Mouse (Mus musculus) C2C12 (cell line): Measurements from ENCODE around the gene Lfng. TPM values are rescaled to one million over a fixed set of nuclear protein-coding genes. Genes with fewer than 3 reads are reported as not detected.

ENCODE experiments used
- H3K27me3 ChIP-seq: one replicate; pipeline ENCODE4 v1.6.1; 2011; ENCODE audit not compliant: control insufficient read depth, insufficient read depth, insufficient read length
- H3K36me3 ChIP-seq: one replicate; pipeline ENCODE4 v1.6.1; 2011; ENCODE audit not compliant: control insufficient read depth, insufficient read depth
- H3K4me3 ChIP-seq: one replicate; pipeline ENCODE4 v1.5.1; 2011; ENCODE audit warnings: mild to moderate bottlenecking, control low read depth; ENCODE audit not compliant: poor library complexity, insufficient read depth, severe bottlenecking
- H3K79me2 ChIP-seq: one replicate; pipeline ENCODE4 v1.6.1; 2011; ENCODE audit not compliant: control insufficient read depth, insufficient read depth
- H3K79me3 ChIP-seq: one replicate; pipeline ENCODE4 v1.6.1; 2011; ENCODE audit warnings: low read depth, control low read depth
- H3ac ChIP-seq: one replicate; pipeline ENCODE3; 2011; ENCODE audit warnings: low read depth; ENCODE audit not compliant: control insufficient read depth, insufficient read length
- CEBPB ChIP-seq: IDR thresholded peaks from one replicate; pipeline ENCODE4 v1.6.1; 2011; ENCODE audit warnings: low read depth, mild to moderate bottlenecking, control low read depth, moderate library complexity
- CTCF ChIP-seq: IDR thresholded peaks from one replicate; pipeline ENCODE4 v1.5.1; 2011; ENCODE audit not compliant: control insufficient read depth, insufficient read depth, insufficient read length
- FOSL1 ChIP-seq: IDR thresholded peaks from one replicate; pipeline ENCODE4 v1.8.0; 2011; ENCODE audit warnings: mild to moderate bottlenecking, low read length; ENCODE audit not compliant: poor library complexity, insufficient read depth, severe bottlenecking
- MAX ChIP-seq: IDR thresholded peaks from one replicate; pipeline ENCODE4 v1.6.1; 2011; ENCODE audit warnings: mild to moderate bottlenecking, control low read depth
- MYOD1 ChIP-seq: IDR thresholded peaks from one replicate; pipeline ENCODE4 v1.6.1; 2011; ENCODE audit warnings: low read depth; ENCODE audit not compliant: control insufficient read depth, insufficient read length
- MYOG ChIP-seq: IDR thresholded peaks from one replicate; pipeline ENCODE4 v1.6.1; 2011; ENCODE audit not compliant: control insufficient read depth, insufficient read length; ENCODE audit errors: extremely low read depth
- USF1 ChIP-seq: IDR thresholded peaks from one replicate; pipeline ENCODE4 v1.6.1; 2011; ENCODE audit warnings: low read depth, mild to moderate bottlenecking, control low read depth, moderate library complexity
- polyA plus RNA-seq: library from polyadenylated mRNA; unstranded; fragments of >200 nt; fragmentation: generic; extraction: Trizol; gene quantifications from one replicate; pipeline ENCODE4 v1.2.1, GENCODE M21; 2012; ENCODE audit warnings: missing spikeins

Gene Lfng
- polyA plus RNA-seq, 1 experiment: 18.7 TPM

DNA sequence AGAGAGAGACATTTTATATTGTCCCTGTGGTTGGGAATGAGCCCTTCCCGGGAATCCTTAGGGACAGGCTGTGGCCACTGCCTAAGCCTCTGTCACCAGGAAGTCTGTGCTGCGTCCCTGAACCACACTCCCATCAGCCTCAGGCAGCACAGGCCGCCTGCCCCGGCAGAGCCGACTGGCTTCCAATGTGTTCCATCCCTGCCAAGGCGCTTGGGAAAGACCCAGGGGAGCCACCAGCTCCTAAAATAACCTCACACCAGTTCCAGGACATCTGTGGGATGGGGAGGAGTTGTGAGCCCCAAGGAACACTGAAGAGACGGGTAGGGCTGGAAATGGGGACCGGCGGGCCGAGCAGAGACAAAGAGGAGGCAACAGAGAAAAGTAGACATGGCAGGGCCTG is 35.4 kb upstream of the Lfng start:
- no peak for TF ChIP-seq FOSL1
- no peak for TF ChIP-seq MAX
- no peak for TF ChIP-seq CEBPB
- no peak for TF ChIP-seq USF1
- no peak for TF ChIP-seq CTCF
- TF ChIP-seq MYOD1: no peak
- no peak for TF ChIP-seq MYOG
- no peaks in the 10 kb centered on the region for H3K79me2 ChIP-seq

DNA sequence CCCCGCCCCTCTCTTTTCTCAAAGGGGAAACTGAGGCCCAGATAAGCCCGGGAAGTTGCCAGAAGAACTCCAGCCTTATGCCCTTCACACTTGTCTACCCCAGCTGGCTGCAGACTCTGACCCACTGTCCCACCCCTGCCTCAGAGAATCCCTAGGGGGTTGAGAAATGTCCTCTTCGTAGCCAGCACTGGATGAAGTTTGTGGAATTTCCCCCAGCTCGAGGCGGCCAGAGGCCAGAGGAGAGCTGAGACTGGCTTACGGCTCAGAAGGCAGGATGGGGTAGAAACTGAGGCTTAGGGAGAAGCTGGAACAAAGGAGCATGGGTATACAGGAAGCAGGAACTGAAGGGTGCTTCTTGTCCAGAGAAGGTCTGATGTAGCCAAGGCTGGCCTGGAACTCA is 34.5 kb upstream of the Lfng start:
- TF ChIP-seq MYOG (no peak), FOSL1 (no peak), CEBPB (no peak), MAX (no peak), USF1 (no peak)
- H3ac ChIP-seq: no peak overlapping the region

More for the DNA sequence above, 35.4 kb upstream of the Lfng start:
- Histone ChIP-seq H3K27me3 (no peaks in the 10 kb centered on the region), H3K36me3 (no peaks in the 10 kb centered on the region), H3ac (no peak overlapping the region), H3K4me3 (no peak overlapping the region), H3K79me3 (no peaks in the 10 kb centered on the region)

DNA sequence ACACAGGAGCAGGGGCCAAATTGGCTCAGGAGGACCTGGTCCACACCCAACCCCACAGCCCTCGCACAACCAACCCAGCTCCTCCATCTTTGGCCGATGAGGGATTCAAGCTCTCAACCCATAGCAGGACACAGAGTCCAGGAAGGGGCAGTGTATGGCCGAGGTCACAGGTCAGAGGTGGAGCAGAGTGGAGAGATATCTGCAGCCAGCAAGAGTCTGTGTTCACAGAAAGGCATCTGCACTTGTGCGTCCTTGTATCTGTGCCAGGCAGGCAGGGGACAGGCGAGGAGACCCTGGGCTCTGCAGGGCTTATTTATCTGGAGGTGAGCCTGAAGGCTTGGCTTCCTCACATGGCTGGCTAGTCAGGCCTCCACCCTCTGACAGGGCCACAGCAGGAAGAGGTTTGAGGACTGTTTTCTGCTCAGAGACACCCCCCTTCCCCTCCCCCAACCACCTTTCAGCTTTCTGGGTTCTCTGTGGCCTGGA is 31.7 kb upstream of the Lfng start:
- Histone ChIP-seq H3K36me3 (no peaks in the 10 kb centered on the region), H3K79me2 (no peaks in the 10 kb centered on the region), H3K79me3 (no peaks in the 10 kb centered on the region), H3K4me3 (no peak overlapping the region), H3K27me3 (no peaks in the 10 kb centered on the region), H3ac (no peak overlapping the region)
- TF ChIP-seq MAX: no peak
- no peak for TF ChIP-seq CEBPB
- TF ChIP-seq FOSL1: no peak
- TF ChIP-seq MYOD1: no peak
- no peak for TF ChIP-seq MYOG
- TF ChIP-seq CTCF: no peak
- no peak for TF ChIP-seq USF1

More for the DNA sequence above, 34.5 kb upstream of the Lfng start:
- H3K79me3 ChIP-seq: no peaks in the 10 kb centered on the region
- H3K4me3 ChIP-seq: no peak overlapping the region
- no peaks in the 10 kb centered on the region for H3K27me3 ChIP-seq
- no peaks in the 10 kb centered on the region for H3K79me2 ChIP-seq
- H3K36me3 ChIP-seq: no peaks in the 10 kb centered on the region

DNA sequence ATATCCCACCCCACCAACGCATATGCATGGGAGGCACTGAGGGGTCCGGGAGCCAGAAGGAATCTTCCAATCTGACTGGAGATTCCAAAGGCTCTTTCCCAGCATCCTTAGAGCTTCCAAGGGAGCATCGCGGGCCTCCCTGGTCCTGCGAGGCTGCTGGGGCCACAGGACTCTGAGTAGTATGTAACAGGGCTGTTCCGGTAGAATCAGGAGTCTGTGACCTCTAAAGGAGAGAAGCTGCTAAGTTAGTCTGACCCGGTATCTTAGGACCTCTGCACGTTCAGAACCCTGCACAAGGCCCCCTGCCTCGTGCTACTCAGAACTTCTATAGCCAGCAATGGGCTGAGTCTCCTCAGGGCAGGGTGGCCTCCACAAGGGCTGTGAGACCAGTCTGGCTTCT is 27.9 kb upstream of the Lfng start:
- H3K27me3 ChIP-seq: no peaks in the 10 kb centered on the region
- no peaks in the 10 kb centered on the region for H3K36me3 ChIP-seq
- H3K4me3 ChIP-seq: no peak overlapping the region
- H3K79me2 ChIP-seq: no peaks in the 10 kb centered on the region
- no peak overlapping the region for H3ac ChIP-seq
- TF ChIP-seq CEBPB: no peak
- TF ChIP-seq MAX: no peak
- TF ChIP-seq FOSL1: no peak
- TF ChIP-seq MYOG: no peak
- TF ChIP-seq MYOD1: no peak
- no peak for TF ChIP-seq CTCF
- no peak for TF ChIP-seq USF1
- H3K79me3 ChIP-seq: no peaks in the 10 kb centered on the region

DNA sequence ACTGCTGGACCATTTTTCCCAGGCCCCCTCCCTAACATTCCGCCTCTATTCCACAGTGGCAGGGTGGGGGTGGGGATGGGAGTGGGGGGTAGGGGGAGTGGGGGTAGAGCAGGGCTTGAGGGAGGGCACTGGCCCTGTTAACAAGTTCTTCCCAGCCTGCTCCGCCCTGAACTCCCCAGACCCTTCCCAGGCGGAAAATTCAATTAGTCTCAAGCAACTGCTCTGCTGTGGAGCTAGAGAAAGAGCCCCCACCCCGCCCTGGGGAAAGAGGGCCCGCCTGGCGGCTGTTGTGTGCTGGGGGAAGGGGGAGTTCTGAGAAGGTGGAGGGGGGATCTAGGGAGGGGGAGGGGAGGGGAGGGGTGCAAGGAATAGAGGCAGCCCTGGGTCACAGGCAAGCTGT is 27.3 kb upstream of the Lfng start:
- no peak overlapping the region for H3K4me3 ChIP-seq
- TF ChIP-seq USF1: no peak
- TF ChIP-seq MYOD1: no peak
- TF ChIP-seq CTCF: no peak
- TF ChIP-seq MYOG: no peak
- no peak for TF ChIP-seq FOSL1
- TF ChIP-seq CEBPB: no peak
- TF ChIP-seq MAX: no peak
- no peaks in the 10 kb centered on the region for H3K79me3 ChIP-seq

DNA sequence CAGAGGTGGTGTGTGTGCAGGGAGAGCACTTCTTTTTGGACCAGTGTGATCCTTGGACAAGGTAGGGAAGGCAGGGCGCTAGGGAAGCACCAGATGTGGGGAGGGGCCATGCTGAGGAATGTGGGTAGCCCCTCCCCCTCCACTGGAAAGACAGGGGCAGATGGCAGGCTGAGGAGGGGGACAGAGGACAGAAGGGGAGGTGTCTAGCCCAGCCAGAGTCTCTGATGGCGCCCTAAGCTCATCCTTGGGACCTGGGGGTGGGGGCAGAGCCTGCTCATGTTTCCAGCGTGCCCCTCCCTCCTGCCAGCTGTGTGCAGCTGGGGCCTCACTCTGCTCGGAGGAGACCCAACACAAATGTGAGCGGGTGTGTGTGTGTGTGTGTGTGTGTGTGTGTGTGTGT is 25.6 kb upstream of the Lfng start:
- H3K79me3 ChIP-seq: no peaks in the 10 kb centered on the region
- no peaks in the 10 kb centered on the region for H3K27me3 ChIP-seq
- TF ChIP-seq CEBPB: no peak
- no peak for TF ChIP-seq CTCF
- no peak for TF ChIP-seq MAX
- no peak for TF ChIP-seq MYOD1
- no peak for TF ChIP-seq FOSL1
- TF ChIP-seq MYOG: no peak
- TF ChIP-seq USF1: no peak
- H3K4me3 ChIP-seq: no peak overlapping the region
- no peak overlapping the region for H3ac ChIP-seq
- no peaks in the 10 kb centered on the region for H3K36me3 ChIP-seq
- H3K79me2 ChIP-seq: no peaks in the 10 kb centered on the region

More for the DNA sequence above, 27.3 kb upstream of the Lfng start:
- H3K79me2 ChIP-seq: no peaks in the 10 kb centered on the region
- no peak overlapping the region for H3ac ChIP-seq
- no peaks in the 10 kb centered on the region for H3K27me3 ChIP-seq
- H3K36me3 ChIP-seq: no peaks in the 10 kb centered on the region
